Mouse (Mus musculus): ENCODE results near the gene Man1a2.

DNA sequence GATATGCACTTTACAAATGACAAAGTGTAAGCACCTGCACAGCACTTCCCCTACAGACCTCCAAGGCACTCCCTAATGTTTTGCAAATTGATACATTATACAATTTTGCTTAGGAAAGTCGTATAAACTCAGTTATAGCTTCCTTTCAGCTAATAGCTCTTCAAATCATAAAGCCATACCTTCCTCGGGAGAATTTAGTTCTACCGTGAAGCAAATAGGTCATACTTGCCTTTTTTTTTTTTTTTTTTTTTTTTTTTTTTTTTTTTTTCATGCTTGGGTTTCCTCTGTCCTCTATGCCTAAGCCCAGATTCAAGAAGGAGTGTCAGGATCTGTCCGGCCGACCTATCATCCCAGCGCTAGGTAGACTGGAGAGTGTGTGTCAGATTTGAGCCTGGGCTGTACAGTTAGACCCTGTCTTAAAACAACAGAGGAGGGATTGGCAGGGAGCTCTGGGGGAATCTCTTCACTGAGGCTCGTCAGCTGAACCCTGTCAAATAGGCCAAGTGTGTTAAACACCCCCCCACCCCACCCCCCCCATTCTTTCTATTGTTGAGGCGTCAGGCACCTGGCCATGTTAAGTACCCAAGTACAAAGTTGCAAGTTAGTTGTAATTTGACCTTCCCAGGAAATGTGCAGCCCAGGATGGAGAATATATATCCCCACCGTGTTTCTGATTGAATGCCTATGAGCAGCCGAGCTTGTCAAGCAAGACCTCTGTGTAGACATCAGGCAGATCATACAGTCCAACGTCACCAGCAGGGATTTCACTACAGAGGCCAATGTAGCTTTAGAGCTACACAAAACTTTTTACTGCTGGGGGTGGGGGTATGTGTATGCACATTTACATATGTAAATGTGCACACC is 28.1 kb upstream of the Man1a2 start:
- TF ChIP-seq CTCF (IDR thresholded peaks at IDR 0.05; ENCODE audit: borderline replicate concordance, control insufficient read depth, extremely low read depth, insufficient read depth, low read length, poor library complexity) (no peak), POLR2A (IDR thresholded peaks at IDR 0.05; ENCODE audit: control insufficient read depth, extremely low read depth, insufficient read depth, low read length, poor library complexity) (no peak)
